Mouse (Mus musculus) cortical plate, adult 2 months (tissue): Measurements from ENCODE around the gene Prkd1.

Source experiments
- CTCF ChIP-seq: fragments of 200-500 bp; IDR thresholded peaks from 2 replicates; pipeline ENCODE4 v1.5.1; 2011; ENCODE audit warnings: mild to moderate bottlenecking, control low read depth, low read length; ENCODE audit not compliant: insufficient read depth; ENCODE audit errors: extremely low read depth
- POLR2A ChIP-seq: fragments of 200-500 bp; IDR thresholded peaks from 2 replicates; pipeline ENCODE4 v1.6.1; 2011; ENCODE audit warnings: mild to moderate bottlenecking, low read length, control low read depth; ENCODE audit not compliant: insufficient read depth; ENCODE audit errors: extremely low read depth

- no peak for TF ChIP-seq CTCF
- TF ChIP-seq POLR2A = no peak
Measured at GRCm38 (mm10) chr12:50436660-50437059, 212.2 kb downstream of the Prkd1 start.
